In the genomic region with DNA sequence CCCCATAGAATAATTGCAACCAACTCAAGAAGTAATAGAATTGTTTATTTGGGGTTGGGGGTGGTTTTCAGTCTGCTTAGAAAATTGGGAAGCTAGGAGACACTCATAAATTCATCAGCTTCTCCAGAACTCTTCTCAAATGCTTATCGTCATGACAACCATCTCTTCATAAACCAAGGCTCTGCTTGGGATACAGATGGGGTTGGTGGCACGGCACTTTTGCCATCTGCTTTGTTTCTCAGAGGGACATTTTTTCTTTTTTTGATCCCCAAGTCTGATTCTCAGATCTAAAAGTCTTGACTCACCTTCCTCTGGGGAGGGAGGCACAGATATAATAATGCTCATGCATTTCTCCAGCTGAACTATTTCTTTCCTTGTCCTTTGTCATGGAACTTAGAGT, we compare ENCODE assay signal across 16 mouse cellular contexts.
DNase-seq lines count a peak whose midpoint lies in the region; ATAC-seq and TF ChIP-seq lines count a peak whose summit lies in the region.
"Had no signal": no experiment of that assay in that cellular context is flagged by ENCODE, and none has a peak within 500 bp of the region (broad histone marks: within the 10 kb centered on the region; RNA-seq: fewer than 3 reads in every experiment).

No protein-coding gene starts in this region.

- H3K27me3 ChIP-seq in midbrain, postnatal 0 days (ENCODE audit: insufficient read depth, low read length): no peaks in the 10 kb centered on the region
- no peaks in the 10 kb centered on the region for H3K27me3 ChIP-seq in midbrain, embryonic 10.5 days (ENCODE audit: low read depth, poor library complexity, severe bottlenecking)
- no peaks in the 10 kb centered on the region for H3K27me3 ChIP-seq in intestine, embryonic 15.5 days (replicated peaks)
- no peaks in the 10 kb centered on the region for H3K27me3 ChIP-seq in lung, postnatal 0 days (replicated peaks; ENCODE audit: insufficient read depth, low read length)
- H3K27me3 ChIP-seq: embryonic facial prominence, embryonic 15.5 days; kidney, embryonic 15.5 days; liver, embryonic 12.5 days had no signal

- H3K4me3 ChIP-seq in midbrain, postnatal 0 days (ENCODE audit: low read depth, low read length): no peak overlapping the region
- H3K4me3 ChIP-seq in midbrain, embryonic 10.5 days: no peak overlapping the region
- H3K4me3 ChIP-seq in intestine, embryonic 15.5 days (replicated peaks): no peak overlapping the region
- H3K4me3 ChIP-seq in lung, postnatal 0 days (ENCODE audit: low read depth, low read length): no peak overlapping the region
- H3K4me3 ChIP-seq: embryonic facial prominence, embryonic 15.5 days; kidney, embryonic 15.5 days; liver, embryonic 12.5 days had no signal

- no peak for TF ChIP-seq CTCF in midbrain, postnatal 0 days (IDR thresholded peaks at IDR 0.05)
- TF ChIP-seq CTCF in lung, postnatal 0 days (IDR thresholded peaks at IDR 0.05): no peak

- WGBS in midbrain, postnatal 0 days: 57% methylated on average over 2 of the region's 2 CpGs
- 88% methylated on average over 2 of the region's 2 CpGs for WGBS in midbrain, embryonic 10.5 days
- 73% methylated on average over 2 of the region's 2 CpGs for WGBS in intestine, embryonic 15.5 days
- WGBS in lung, postnatal 0 days: 71% methylated on average over 2 of the region's 2 CpGs

- 0 out of 2 replicates have a peak, but pooled peaks have one; percentile 62 for ATAC-seq in midbrain, postnatal 0 days (ENCODE audit: low FRiP score)
- no peak for ATAC-seq in intestine, embryonic 15.5 days
- no peak for ATAC-seq in lung, postnatal 0 days
- ATAC-seq: liver, embryonic 12.5 days had no signal

- intact Hi-C loops in left cerebral cortex, postnatal 36 days (cut with DNase I): no loop called here

- no peak overlapping the region for H3K27ac ChIP-seq in midbrain, postnatal 0 days (ENCODE audit: low read depth, low read length)
- H3K27ac ChIP-seq in midbrain, embryonic 10.5 days (replicated peaks): no peak overlapping the region
- H3K27ac ChIP-seq in intestine, embryonic 15.5 days: no peak overlapping the region
- H3K27ac ChIP-seq in lung, postnatal 0 days (ENCODE audit: low read length): no peak overlapping the region
- H3K27ac ChIP-seq: embryonic facial prominence, embryonic 15.5 days; kidney, embryonic 15.5 days; liver, embryonic 12.5 days; stomach, postnatal 0 days had no signal

- H3K9ac ChIP-seq in midbrain, postnatal 0 days (replicated peaks; ENCODE audit: low read length, poor library complexity, severe bottlenecking): no peak overlapping the region
- no peak overlapping the region for H3K9ac ChIP-seq in intestine, embryonic 15.5 days
- no peak overlapping the region for H3K9ac ChIP-seq in lung, postnatal 0 days (replicated peaks; ENCODE audit: low read depth)
- H3K9ac ChIP-seq: embryonic facial prominence, embryonic 15.5 days; kidney, embryonic 15.5 days; liver, embryonic 12.5 days had no signal

- no peaks in the 10 kb centered on the region for H3K36me3 ChIP-seq in midbrain, postnatal 0 days (ENCODE audit: insufficient read depth, low read length)
- H3K36me3 ChIP-seq in midbrain, embryonic 10.5 days: no peaks in the 10 kb centered on the region
- no peaks in the 10 kb centered on the region for H3K36me3 ChIP-seq in intestine, embryonic 15.5 days
- H3K36me3 ChIP-seq in lung, postnatal 0 days (ENCODE audit: insufficient read depth, low read length): no peaks in the 10 kb centered on the region
- H3K36me3 ChIP-seq: embryonic facial prominence, embryonic 15.5 days; kidney, embryonic 15.5 days; liver, embryonic 12.5 days had no signal

- H3K4me1 ChIP-seq in midbrain, postnatal 0 days (ENCODE audit: insufficient read depth, low read length): no peaks in the 10 kb centered on the region
- no peaks in the 10 kb centered on the region for H3K4me1 ChIP-seq in midbrain, embryonic 10.5 days
- no peaks in the 10 kb centered on the region for H3K4me1 ChIP-seq in intestine, embryonic 15.5 days (replicated peaks)
- no peaks in the 10 kb centered on the region for H3K4me1 ChIP-seq in lung, postnatal 0 days (ENCODE audit: insufficient read depth, low read depth, low read length)
- H3K4me1 ChIP-seq: embryonic facial prominence, embryonic 15.5 days; kidney, embryonic 15.5 days; liver, embryonic 12.5 days had no signal

- H3K9me3 ChIP-seq in midbrain, postnatal 0 days (ENCODE audit: low read length): no peaks in the 10 kb centered on the region
- no peaks in the 10 kb centered on the region for H3K9me3 ChIP-seq in midbrain, embryonic 10.5 days (replicated peaks)
- H3K9me3 ChIP-seq in intestine, embryonic 15.5 days: no peaks in the 10 kb centered on the region
- H3K9me3 ChIP-seq in lung, postnatal 0 days (ENCODE audit: low read length): no peaks in the 10 kb centered on the region
- H3K9me3 ChIP-seq: embryonic facial prominence, embryonic 15.5 days; kidney, embryonic 15.5 days; liver, embryonic 12.5 days had no signal

- TF ChIP-seq EP300 in lung, postnatal 0 days (IDR thresholded peaks at IDR 0.05): no peak

- peak; percentile 3 to 4 for DNase-seq in cerebellum, postnatal 14 days
- DNase-seq in cerebellum, postnatal 4 days (ENCODE audit: low spot score in 2 of 2): no peak
- DNase-seq in midbrain, postnatal 0 days (ENCODE audit: low spot score): peak; percentile 6
- DNase-seq in midbrain, embryonic 10.5 days (ENCODE audit: low spot score): no peak
- DNase-seq in left cerebral cortex, postnatal 36 days (ENCODE audit: low spot score in 2 of 2): peak; percentile 9 to 11
- no peak for DNase-seq in retina, postnatal 1 day
- DNase-seq in lung, postnatal 0 days (ENCODE audit: low spot score): no peak
- DNase-seq: adrenal gland, postnatal 10 days; cerebellum, postnatal 36 days; lung, postnatal 10 days; thymus, postnatal 36 days had no signal

- H3K4me2 ChIP-seq in midbrain, postnatal 0 days (ENCODE audit: low read depth, low read length, poor library complexity, severe bottlenecking): no peak overlapping the region
- no peak overlapping the region for H3K4me2 ChIP-seq in intestine, embryonic 15.5 days (replicated peaks)
- no peak overlapping the region for H3K4me2 ChIP-seq in lung, postnatal 0 days (replicated peaks; ENCODE audit: low read depth, low read length)
- H3K4me2 ChIP-seq: embryonic facial prominence, embryonic 15.5 days; kidney, embryonic 15.5 days; liver, embryonic 12.5 days had no signal

Comparison
In these comparisons a context has a peak if more than half of its experiments do, and no peak if none do; other contexts are left out.
1. DNase-seq: peak in cerebellum, postnatal 14 days (2 of 2), midbrain, postnatal 0 days (single experiment) and left cerebral cortex, postnatal 36 days (2 of 2); none in cerebellum, postnatal 4 days (0 of 2), midbrain, embryonic 10.5 days (single experiment), retina, postnatal 1 day (single experiment) and lung, postnatal 0 days (single experiment).